Mouse (Mus musculus) retina, embryonic 14.5 days (tissue): ENCODE data around the gene Stk16.
"Not testable (repeated sequence)": the region's sequence is repeated elsewhere in the genome, so short reads cannot be mapped to it uniquely, and the experiment has no call there.

Source experiments
- DNase-seq: peaks from one replicate; pipeline ENCODE4 v3.0.0-alpha.2; 2015; ENCODE audit warnings: low spot score

The Stk16 gene

DNA sequence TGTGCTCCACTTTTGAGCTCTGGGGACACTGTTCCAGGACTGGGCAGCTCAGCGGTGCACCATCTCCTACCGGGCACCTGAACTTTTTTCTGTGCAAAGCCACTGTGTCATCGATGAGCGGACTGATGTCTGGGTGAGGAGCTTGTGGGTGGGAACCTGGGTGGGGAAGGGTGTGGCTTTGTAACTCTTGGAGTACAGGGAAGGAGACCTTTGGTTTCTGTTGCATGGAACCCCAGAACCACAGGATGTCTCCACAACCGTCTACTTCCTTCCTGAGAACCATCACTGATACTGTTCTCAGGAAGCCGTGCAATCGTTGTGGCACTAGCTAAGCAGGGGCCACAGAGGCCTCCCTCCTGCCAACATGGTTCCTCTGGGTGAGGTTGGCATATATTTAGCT lies 2.5 kb downstream of the Stk16 start:
- no peak for DNase-seq

DNA sequence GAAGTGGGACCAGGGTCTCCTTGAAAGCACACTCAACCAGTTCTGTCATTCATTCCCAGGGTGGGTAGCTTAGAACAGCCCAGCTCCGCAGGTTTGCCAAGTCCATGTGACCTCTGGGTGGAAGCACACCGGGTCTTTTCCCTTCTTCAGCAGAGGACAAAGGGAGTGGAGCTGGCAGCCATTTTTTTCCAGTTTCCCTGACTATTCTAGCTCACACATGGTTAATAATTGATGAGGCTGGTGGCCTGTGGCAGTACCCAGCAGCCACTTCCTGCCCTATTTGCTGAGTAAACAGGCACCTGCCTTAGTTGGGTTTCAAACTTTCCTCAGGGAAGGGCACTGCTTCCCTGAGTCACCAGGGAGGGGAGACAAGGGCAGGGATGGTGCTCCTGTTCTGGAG lies 3.8 kb downstream of the Stk16 start:
- peak; percentile 23 for DNase-seq

- no peak for DNase-seq
Measured at GRCm38 (mm10) chr1:75214886-75215285, 4.2 kb downstream of the Stk16 start.

GRCm38 (mm10) chr1:75215785-75216184 lies 5.1 kb downstream of the Stk16 start:
- no peak for DNase-seq

DNA sequence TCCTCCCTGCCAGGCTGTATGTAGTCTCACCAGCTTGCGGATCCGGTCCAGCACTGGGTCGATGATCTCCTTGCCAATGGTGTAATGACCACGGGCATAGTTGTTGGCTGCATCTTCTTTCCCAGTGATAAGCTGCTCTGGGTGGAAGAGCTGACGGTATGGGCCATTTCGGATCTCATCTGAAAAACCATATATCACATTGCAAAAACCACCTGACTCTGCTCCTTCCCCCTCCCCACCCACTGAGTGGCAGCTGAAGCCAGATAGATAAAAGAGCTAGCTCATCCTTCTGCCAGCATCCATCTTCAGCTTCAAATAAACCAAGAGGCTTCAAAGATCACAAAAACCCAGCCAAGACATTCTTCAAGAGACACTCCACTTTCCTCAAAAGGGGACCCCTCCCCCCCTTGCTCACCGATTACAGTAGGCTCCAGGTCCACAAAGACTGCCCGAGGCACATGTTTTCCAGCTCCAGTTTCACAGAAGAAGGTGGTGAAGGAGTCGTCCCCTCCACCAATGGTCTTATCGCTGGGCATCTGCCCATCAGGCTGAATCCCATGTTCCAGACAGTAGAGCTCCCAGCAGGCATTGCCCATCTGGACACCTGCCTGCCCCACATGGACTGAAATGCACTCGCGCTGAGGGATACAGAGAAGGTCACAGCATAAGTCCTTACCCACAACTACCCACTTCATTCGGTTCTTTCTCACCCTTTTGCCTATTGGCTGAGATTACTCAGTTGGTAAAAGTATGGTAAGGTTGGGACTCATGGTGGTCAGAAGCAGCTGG lies 6.4 kb downstream of the Stk16 start:
- DNase-seq = no peak

GRCm38 (mm10) chr1:75217893-75218226 lies 7.2 kb downstream of the Stk16 start:
- DNase-seq = no peak

DNA sequence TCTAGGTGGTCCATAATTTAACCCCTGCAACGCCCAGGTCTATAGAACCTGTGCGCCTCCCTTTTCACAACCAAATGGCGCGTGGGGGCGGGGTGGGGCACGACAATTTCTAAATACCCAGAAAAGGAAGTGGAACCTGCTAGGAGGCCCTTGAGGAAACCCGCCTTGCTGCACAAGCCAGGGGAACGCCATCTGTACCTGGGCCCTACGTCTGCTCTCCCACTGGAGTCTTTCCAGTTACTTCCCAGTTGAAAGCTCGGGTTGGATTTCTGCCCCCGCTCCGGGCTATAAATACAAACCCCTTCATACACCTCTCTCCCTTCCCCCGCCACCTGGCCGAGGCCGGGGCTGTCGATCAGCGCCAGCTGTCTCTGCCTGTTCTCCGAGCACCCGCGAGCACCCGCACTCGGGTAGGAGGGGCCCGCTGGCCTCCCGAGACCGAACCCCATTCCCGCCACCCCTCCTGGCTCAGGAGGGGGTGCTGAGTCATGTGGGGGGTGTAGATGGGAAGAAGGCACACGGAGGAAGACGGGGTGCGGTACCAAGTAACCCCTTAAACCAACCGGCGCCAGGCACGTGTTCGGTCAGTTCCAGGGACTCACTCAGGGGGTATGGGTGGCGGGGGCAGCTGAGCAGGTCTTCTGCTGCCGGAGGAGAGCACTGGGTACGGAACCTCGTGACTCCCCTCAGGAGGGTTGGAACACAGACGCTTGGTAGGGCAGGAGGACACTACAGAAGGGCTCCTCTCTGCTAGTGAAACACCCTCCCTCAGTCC lies 7.8 kb downstream of the Stk16 start:
- no peak for DNase-seq

DNA sequence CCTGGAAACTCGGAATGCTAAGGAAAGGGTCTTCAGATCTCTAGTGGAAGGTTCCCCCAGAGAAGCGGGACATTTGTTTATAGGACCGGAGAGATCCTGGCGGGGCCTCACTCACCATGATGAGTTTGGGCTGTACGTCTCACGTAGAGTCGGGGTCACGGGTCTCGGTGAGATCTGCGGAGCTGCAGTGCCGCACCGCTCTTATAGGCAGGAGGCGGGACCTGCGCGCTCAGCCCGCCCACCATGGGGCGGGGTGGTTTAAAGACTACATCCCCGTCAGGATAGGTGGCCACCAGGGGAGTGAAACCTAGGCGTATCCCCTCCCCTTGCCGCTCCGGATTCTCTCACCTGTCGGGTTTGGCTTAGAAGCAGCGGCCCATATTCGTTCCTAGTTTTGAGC lies 8.4 kb downstream of the Stk16 start:
- DNase-seq = peak; percentile 68

- peak; percentile 46 for DNase-seq
Measured at GRCm38 (mm10) chr1:75219531-75219930, 8.9 kb downstream of the Stk16 start, which contains the start of gene Tuba4a. TSS of gene Tuba4a (minus strand) at chr1:75219865.

DNA sequence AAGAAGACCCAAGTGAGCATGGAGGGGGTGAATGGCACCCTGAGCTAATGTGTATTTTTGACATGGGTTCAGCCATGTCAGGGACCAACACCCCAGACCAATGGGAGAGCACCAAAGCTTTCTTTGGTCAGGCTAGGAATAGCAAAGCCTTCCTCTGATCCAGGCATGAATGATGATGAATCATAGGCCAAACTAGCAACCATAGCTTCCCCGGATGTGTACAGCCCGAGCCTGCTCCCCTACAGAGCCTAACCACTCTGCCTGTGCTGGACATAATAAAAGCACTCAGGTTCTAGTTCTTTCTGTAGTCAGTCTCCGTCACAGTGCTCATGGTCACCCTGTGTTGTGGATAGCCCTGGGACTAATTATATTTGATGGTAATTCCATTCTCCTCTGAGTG lies 10.9 kb downstream of the Stk16 start:
- no peak for DNase-seq

GRCm38 (mm10) chr1:75222926-75223325 lies 12.3 kb downstream of the Stk16 start:
- DNase-seq = no peak

DNA sequence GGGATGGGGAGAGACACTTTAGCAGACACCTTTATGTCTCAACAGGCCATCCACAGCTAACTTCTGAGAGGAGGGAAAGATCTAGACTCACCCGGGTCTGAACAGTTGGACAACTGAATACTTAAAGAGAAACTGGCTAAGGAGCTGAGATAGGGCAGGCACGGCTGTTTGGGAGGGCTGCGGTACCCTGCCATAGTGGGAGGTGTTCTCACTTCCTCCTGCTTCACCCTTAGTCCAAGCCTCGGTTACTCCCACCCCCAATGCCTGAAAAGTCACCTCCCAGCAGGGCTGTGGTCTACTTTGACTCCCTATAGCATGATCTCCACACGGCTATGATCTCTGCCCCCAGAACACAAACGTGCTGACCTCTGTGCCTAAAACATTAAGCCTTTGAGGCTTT lies 12.9 kb downstream of the Stk16 start:
- no peak for DNase-seq

DNA sequence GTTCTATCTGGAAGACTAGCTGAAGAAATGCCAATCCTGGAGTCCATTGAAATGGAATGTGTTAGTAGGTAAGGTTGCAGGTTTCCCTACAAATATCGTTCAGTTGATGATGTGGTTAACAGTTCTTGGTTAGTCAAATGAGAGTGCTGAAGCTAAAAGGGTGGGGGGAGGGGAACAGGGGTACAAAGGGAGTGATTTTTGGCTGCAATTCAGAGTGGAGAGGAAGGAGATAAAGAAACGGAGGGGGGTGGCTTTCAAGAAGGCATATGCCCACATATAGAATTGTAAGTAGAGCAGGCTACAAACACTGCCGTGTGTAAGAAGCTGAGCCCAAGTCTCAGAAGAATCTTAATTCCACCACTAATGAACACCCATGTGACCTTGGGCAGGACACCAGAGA lies 14.8 kb downstream of the Stk16 start:
- DNase-seq = no peak

GRCm38 (mm10) chr1:75226138-75226537 lies 15.5 kb downstream of the Stk16 start:
- no peak for DNase-seq

DNA sequence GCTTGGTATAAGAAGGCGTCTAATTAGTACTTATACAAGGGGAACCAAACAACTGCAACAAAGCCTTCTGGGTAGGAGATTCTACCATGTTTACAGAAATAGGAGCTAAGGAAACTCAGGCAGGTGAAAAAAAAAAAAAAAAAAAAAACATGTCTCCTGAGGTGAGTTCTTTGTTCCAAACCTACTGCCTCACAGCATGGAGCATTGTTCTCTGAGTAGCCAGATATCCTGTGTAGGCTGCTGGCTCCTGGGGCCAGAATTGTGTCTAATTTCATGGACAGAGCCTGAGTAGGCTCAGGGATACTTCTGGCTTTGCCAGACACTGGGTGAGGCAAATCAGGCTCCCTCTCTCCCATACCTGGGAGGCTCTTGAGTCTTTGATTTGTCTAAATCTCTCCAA lies 17.0 kb downstream of the Stk16 start:
- DNase-seq = no peak

DNA sequence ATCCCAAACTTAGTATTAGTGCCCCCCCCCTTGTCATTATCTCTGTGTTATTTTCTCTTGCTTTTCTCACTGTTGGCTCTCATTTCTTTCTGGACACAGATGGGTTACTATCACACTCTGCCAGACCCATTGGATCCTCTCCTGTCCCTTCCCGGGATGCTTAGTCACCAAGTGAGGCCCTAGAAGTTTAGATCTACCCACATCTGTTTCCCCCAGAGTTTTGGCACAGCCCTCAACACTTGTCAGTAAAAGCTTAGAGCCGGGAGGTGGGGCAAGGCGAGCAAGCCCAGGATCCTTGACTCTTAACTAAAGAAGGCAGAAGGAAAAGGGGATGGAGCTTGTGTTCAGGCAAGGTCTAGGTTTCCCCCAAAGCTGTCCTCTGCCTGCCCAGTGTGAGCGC lies 18.5 kb downstream of the Stk16 start:
- no peak for DNase-seq

DNA sequence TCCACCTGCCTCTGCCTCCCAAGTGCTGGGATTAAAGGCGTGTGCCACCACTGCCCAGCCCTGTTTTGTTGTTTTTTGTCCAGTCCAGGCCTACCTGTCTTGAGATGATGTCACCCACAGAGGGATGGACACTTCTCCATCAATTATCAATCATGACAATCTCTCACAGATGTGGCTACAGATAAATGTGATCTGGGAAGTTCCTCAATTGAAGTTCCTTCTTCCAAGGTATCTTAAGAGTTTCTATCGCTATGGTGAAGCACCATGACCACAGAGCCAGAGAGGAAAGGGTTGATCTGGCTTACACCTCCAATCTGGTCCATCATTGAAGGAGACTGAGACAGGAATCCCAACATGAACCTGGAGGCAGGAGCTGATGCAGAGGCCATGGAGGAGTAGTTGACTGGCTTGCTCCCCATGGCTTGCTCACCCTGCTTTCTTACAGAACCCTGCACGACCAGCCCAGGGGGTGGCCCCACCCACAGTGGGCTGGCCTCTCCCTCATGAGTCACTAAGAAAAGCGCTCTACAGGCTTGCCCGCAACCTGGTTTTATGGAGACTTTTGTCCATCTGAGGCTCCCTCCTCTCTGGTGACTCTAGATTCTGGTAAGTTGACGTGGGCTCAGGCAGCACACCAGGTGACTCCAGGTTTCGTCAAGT lies 19.8 kb downstream of the Stk16 start:
- DNase-seq = no peak

DNA sequence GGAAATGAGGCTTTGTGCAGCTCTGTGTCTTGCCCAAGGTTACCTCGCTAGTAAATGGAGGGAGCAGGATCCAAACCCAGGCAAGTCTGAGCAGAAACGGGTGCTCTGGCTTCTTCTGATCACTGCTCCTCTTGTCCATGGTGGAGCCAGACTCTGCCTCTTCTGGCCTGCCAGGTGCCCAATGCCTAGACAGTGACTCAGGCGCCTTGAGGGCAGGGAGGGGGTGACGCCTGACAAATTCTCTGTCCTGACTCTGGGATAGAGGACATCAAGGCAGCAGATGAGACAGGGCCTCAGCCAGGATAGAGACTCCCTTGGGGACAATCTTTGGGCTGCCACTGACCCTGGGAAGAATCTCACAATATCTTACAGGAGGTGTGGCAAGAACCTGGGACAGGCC lies 20.6 kb downstream of the Stk16 start:
- no peak for DNase-seq

DNA sequence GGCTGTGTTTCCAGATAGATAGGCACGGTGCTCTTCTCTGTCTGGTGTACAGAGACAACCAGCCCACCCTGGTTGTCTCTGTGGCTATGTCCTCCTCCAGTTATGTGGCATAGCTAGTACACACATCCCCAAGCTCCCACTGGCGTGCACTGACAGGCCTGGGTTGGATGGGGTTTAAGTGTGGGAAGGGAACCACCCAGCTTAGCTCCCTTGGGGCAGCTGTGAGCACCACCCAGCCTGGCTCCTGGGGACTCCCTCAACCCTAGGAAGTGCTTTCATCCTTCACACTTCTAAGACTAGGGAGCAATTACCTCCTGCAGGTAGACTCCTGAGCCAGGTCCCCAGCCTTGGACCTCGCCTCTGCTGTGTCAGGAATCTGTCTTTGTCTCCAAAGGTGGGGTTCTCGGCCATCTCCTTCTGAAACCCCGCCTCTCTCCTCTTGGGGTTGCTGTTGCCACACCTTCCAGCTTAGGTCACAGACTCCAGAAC lies 21.1 kb downstream of the Stk16 start, which contains the start of gene A630095N17Rik:
A630095N17Rik (minus strand) TSS at position 439 of the 489 bp plus-strand sequence.
- DNase-seq = no peak

GRCm38 (mm10) chr1:75232489-75232888 lies 21.9 kb downstream of the Stk16 start:
- not testable (repeated sequence) for DNase-seq

DNA sequence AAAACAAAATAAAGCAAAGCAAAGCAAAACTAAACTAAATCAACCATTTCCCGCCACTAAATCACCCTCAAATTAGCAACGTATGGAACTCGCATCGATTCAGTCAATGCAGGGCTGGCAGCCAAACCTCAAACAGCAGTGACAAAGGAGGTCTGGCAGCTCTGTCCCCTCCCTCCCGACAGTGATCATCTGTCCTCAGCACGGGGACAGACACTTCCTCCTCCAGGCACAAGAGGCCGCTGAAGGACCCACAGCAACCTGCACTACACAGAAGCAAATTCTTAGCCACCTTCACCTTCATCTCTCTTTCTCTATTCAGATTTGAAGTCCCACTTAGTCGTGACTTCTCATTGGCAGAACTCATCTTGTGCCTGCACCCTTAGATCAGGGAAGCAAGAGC lies 24.0 kb downstream of the Stk16 start:
- peak; percentile 80 for DNase-seq

DNA sequence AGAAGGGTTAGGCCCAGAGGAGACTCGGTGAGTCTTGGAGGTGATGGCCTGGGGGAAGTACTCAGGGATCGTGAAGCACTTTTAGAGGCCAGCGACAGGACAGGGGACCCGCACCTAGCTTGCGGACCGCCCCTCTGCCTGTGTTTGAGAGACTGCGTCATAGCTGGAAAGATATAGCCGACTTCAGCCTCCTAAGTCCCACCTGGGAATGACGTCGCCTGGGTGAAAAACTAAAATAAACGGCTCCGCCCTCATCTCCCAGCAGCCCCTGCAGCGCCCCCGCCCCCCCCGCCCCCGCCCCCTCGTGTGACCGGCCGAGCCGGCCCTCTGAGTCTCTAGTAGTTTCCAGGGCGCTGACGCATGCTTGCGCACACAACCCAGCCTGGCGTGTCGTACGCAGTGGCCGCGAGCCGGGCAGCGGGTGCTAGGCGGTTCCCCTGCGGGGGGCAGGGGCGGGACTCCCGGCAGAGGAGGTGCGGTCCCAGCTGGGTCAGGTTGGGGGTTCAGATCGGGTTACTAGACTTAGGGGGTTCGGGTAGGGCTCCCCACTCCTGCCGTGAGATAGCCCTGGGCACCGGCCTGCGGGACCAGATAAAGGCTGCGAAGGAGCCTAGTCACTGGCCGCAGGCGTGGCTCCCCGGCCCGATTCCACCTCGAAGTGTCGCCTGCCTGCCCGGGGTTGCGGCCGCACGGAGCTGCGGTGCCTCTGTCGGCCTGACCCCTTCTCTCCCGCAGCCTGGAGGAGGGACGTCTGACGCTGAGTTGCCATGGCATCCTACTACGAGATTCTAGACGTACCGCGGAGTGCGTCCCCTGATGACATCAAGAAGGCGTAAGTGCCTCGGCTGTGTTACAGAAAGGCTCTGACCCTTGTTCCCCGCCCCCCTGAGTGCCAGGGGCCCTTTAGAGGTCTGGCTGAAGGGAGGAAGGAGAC lies 25.7 kb downstream of the Stk16 start, which contains the start of gene Dnajb2:
Dnajb2 (plus strand) TSS at position 290 of the 934 bp plus-strand sequence.
- peak; percentile 74 for DNase-seq
